Mouse (Mus musculus): ENCODE results near the gene Dnlz. TPM values are rescaled to one million over a fixed set of nuclear protein-coding genes. Genes with fewer than 3 reads are reported as not detected.

Gene Dnlz
- total RNA-seq, 4 experiments from 2014 or later: 21.0 to 23.8 (median 21.9) TPM

DNA sequence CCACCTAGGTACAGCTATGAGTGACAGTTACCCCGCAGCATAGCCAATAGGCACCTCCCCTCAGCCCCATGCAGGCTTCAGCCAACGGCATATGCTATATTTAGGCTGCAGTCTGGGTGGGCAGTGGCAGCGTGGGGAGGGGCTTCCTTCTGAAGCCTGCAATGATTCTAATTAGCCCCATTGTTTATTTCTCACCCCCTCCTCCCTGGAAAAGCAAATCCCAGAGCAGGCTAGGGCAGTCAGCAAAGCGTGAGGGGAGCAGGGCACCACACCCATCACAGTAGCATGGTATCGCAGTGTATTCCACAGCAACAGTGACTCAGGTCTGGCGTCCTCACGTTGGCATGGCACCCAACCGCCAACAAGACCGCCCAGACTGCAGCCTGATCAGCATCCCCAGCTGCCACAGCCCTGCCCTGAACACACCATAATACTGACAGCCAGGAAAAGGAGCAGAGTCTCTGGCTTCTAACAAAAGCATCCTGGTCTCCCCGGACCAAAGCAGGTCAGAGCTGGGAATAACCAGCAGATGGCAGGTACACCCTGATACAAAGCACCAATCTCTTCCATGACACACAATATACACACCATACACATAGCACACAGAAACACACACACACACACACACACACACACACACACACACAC, 53.6 kb downstream of the Dnlz start:
- no peak for DNase-seq

Other genes starting within 250 kb of the Dnlz start
- gene Nacc2, start 228.9 kb downstream of the Dnlz start, total RNA-seq (2022): 10 to 100 TPM; 42.6 to 58.0 (median 46.9) TPM
- gene Lhx3, start 143.8 kb downstream of the Dnlz start, total RNA-seq (2022): 1 to 10 TPM in 2 of 4 experiments, under 1 TPM in 1, not detected in 1; 0.48 to 6.4 (median 4.0) TPM
- gene Qsox2, start 114.6 kb downstream of the Dnlz start, total RNA-seq (2022): 10 to 100 TPM; 25.2 to 28.7 (median 26.6) TPM
- 1 to 10 TPM in 3 of 4 experiments, under 1 TPM in 1; 0.32 to 4.1 (median 2.2) TPM for gene Ccdc187, start 57.6 kb downstream of the Dnlz start, total RNA-seq (2022)
- 10 to 100 TPM; 10.7 to 41.6 (median 24.6) TPM for gene Gpsm1, start 36.6 kb downstream of the Dnlz start, total RNA-seq (2022)
- 1 to 10 TPM; 1.1 to 3.4 (median 2.2) TPM for gene Card9, start 8.8 kb upstream of the Dnlz start, total RNA-seq (2022)
- gene Snapc4, start 28.5 kb upstream of the Dnlz start, total RNA-seq (2022): 10 to 100 TPM; 24.7 to 68.1 (median 42.8) TPM
- gene Entr1, start 37.2 kb upstream of the Dnlz start, total RNA-seq (2022): 100 to 1,000 TPM in 3 of 4 experiments, 10 to 100 TPM in 1; 97.8 to 120 (median 110) TPM
- 100 to 1,000 TPM; 138 to 155 (median 142) TPM for gene Pmpca, start 37.2 kb upstream of the Dnlz start, total RNA-seq (2022)
- 10 to 100 TPM; 20.8 to 35.3 (median 24.1) TPM for gene Inpp5e, start 57.1 kb upstream of the Dnlz start, total RNA-seq (2022)
- 10 to 100 TPM; 62.3 to 73.6 (median 67.1) TPM for gene Sec16a, start 93.1 kb upstream of the Dnlz start, total RNA-seq (2022)
- 10 to 100 TPM; 23.7 to 32.6 (median 28.4) TPM for gene Notch1, start 164.6 kb upstream of the Dnlz start, total RNA-seq (2022)
- gene Egfl7, start 227.9 kb upstream of the Dnlz start, total RNA-seq (2022): 100 to 1,000 TPM; 105 to 245 (median 172) TPM
- not detected for gene Gm20532, start 234.5 kb upstream of the Dnlz start, total RNA-seq (2022)